Mouse (Mus musculus) cerebellum, postnatal 36 days (tissue): ENCODE results near the gene Zfp672.
"Not testable (repeated sequence)": the region's sequence is repeated elsewhere in the genome, so short reads cannot be mapped to it uniquely, and the experiment has no call there.

Source experiments
- DNase-seq, 2 experiments: peaks; one replicate each; pipeline ENCODE4 v3.0.0; 2021 to 2022; ENCODE audit warnings: mixed read lengths in 2 of 2

Gene Zfp672

DNA sequence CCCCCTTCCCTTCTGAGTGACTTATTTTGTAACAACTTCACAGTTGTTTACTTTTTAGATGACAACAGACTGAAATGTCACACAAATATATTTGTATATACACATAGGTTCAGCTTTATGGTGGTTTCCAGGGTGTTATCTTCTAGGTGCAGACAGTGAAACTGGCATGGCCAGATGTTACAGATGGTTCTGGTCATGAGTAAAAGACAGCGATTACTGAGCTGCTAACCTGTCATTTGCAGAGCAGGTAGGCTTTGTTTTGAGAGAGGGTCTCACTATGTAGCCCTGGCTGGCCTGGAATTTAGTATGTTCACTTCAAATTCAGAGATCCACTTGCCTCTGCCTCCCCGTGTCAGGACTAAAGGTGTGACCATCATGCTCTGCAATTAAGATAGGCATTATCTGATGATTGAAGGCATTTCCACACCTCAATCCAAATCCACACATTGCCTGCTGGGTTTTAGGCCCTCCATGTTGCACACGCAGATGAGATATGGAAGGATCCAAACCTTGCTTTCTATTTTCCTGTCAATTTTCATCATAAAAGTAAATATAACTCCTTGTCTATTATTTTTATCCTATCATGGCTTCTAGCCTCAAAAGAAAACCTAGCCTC, 5.4 kb downstream of the Zfp672 start:
- DNase-seq, result no peak

DNA sequence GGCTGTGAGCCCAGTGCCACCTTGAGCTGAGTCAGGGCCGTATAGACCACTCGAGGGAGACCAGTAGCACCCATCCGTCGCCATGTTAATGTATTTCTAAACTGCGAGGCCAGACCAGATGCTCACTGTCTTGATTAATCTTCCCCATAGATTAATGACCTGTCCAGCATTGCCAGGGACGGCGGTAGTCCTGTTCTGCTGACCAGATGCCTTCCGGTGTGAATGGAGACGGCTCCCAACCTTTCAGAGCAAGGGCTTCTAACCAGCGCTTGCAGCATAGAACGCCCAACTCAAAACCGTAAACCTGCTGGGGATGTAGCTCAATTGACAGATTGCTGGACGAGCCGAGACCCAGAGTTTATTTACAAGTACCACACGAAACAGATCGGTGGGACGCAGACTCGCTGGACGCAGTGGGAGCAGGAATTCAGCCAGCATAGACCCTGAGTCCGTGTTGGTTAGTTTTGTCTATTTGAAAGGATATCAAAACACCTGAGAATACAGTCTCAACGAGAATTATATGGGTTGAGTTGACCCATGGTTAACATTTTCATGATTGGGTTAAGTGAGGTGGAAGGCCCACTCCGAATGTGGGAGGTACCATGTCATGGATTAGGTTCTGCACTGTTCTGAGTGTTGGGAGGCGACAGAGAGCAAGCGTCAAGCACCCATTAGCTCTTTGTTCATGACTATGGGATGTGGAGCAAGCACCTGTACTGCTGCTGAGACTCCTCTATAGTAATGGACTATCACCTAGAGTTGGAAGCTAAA, 6.4 kb downstream of the Zfp672 start:
- DNase-seq, result no peak

- DNase-seq, result peak; percentile 98 to 99
Measured at GRCm38 (mm10) chr11:58322824-58323569, 7.1 kb downstream of the Zfp672 start.

DNA sequence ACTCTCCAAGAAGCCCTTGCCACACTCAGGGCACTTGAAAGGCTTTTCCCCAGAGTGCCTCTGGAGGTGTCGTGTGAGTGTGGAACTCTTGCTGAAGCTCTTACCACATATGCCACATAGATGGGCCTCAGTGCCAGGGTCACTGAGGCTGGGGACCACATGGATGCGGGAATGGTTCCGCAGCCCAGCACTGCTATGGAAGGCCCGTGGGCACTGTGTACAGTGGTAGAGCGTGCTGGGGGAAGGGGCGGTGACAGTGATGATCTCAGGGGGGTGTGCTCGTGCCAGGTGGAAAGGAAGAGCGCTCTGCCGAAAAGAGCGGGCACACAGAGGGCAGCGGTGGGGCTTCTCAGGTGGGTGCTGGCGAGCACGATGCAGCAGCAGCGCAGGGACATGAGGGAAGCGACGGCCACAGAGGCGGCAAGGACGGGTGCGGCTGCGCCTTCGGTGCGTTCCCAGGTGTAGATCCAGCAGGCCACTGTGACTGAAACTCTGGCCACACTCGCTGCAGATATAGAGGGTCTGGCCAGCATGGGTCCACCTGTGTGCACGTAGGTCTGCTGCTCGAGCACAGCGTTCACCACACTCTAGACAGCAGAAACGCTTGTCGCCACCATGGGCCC, 13.3 kb downstream of the Zfp672 start:
- DNase-seq, result no peak

DNA sequence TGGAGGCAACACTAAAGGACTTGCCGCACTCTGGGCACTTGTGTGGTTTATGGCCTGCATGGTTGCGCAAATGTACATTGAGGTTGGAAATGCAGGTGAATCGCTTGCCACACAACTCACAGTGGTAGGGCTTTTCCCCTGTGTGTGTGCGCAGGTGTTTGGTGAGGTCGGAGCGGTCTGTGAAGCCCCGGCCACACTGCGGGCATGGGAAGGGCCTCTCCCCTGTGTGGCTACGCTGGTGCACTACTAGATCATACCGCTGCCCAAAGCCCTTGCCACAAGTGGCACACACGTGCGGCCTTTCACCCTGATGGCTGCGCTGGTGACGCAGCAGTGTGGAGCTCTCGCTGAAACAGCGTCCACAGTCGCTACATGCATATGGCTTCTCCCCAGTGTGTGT, 13.8 kb downstream of the Zfp672 start:
- no peak for DNase-seq

GRCm38 (mm10) chr11:58315536-58316168, 14.5 kb downstream of the Zfp672 start:
- no peak for DNase-seq

DNA sequence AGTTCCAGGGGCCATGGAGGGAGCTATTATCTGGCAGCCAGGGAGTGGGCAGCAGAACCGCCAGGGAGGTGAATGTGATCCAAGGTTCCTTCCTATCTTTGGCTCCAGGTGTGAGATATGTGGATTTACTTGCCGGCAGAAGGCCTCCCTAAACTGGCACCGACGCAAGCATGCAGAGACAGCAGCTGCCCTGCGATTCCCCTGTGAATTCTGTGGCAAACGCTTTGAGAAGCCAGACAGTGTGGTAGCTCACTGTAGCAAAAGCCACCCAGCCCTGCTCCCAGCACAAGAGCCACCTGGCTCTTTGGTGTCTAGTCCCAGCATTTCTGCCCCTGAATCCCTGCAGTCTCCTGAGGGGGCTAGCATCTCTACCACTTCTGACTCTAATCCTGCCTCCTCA, 16.1 kb downstream of the Zfp672 start:
- no peak for DNase-seq

DNA sequence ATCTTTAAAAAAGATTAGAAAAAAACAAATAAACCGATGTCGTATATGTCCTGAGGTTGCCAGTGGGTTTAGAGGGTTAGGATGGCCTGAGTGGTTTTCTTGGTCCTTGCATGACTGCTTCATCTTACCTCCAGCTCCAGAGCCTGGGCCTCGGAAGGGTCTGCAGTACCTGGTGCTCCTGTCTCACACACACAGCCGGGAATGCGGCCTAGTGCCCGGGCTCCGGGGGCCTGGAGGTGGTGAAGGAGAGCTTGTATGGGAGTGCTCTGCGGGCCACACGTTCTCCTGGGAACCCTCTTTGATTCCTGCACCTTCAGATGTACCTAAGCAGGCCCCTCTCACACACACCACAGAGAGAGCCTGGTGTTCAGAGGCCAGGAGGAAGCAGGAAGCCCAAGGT, 21.5 kb downstream of the Zfp672 start:
- no peak for DNase-seq

DNA sequence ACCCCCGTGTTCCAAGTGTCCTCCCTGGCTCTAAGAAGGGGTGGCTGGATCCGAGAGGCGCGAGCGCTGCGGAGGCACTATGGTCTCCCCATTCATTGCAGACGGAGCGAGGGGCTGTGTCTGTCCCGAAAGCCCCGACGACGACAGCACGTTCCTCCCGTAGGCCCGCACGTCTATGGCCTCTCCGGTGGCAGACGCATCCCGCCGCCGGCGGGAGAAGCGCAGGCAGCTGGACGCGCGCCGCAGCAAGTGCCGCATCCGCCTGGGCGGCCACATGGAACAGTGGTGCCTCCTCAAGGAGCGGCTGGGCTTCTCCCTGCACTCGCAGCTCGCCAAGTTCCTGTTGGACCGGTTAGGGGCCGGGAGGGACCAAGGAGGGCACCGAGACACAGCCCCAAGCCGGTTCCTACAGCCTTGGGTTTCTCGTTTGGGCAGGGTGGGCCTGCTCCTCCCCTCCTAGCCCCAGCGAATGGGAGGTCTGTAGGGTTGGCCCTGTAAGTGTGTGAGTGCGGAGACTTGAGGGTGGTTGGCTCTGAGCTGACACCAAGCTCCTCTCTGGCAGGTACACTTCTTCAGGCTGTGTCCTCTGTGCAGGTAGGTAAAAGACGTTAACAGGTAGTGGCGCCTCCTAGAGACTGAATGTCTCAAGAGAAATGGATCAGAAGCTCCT, 22.6 kb downstream of the Zfp672 start:
- peak; percentile 44 to 52 for DNase-seq

GRCm38 (mm10) chr11:58306860-58307308, 23.3 kb downstream of the Zfp672 start, which contains the start of gene Zfp692:
Gene Zfp692 (plus strand): TSS chr11:58307069.
- DNase-seq, result peak; percentile 95 to 98

GRCm38 (mm10) chr11:58305299-58305698, 24.8 kb downstream of the Zfp672 start:
- not testable (repeated sequence) for DNase-seq

DNA sequence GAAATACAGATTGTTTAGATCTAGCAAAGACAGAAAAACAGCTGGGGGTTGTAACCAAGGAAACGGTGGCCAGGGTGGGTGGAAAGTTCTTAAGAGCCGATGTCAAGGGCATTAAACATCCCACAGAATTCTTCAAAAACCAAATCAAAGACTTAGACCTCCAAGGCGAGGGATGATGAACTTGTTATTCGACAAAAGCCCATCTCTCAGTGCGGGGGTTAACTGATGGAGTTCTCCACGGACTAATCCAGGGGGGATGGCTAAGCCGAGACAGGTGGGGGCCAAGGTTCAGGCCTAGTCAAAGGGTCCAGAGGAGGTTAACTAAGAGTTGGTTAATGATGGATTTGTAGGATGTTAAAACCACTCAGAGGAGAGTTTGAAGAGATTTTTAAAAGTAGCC, 26.5 kb downstream of the Zfp672 start:
- DNase-seq, result no peak

- DNase-seq, result no peak
Measured at GRCm38 (mm10) chr11:58302774-58303445, 27.2 kb downstream of the Zfp672 start.

DNA sequence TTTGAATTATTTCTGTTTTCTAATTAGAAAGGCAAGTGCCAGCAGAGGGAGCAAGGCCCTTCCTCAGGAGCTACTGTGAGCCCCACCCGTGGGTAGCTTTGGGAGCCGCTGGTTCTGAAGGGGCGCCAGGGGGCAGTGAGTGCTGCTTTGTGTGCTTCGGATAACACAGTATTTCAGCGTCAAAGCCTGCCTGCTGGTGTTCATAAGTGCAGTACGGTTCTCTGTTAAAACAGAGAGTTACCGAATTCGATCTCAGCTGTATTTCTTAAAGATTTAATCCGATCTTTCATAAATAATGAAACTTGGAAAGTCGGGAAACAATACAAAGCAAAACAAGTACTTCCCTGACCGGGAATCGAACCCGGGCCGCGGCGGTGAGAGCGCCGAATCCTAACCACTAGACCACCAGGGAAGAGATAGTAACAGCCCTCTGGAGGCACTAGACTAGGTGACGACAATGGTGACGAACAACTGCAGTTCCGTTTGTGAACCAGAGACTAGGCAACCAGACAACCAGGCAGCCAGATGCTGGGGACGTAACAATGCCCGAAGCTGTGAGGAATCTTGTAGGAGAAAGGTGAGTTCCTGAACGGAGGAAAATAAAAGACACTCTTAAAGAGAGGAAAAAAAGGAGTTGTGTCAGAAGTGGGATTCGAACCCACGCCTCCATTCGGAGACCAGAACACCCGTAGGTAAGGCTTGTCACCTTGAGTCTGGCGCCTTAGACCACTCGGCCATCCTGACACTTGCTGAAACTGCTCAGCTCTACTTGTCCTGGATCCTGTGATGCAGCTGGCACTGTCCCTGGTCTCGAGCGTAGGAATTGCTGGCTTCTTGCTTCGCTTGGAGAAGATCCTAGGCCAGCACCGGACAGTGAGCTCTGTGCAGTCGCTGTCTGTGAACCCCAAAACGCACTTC, 28.0 kb downstream of the Zfp672 start:
- peak; percentile 96 to 100 for DNase-seq

DNA sequence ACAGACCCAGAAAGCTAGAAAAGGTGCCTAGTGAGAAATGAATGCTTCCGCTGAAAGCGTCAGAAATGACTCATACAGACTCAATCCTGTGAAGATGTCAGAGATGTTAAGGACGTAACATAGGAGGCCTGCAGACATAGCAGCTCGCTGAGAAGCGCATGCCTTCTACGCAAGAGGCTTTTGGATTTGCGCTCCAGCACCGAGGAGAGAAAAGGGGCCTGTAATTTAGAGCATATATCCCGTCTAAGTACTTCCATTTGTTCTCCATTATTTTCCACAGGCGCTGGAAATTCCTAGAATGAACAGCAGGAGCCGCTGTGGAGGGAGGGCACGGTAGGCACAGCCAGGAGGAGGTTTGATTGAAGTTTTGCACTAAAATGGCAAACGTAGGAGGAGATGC, 29.1 kb downstream of the Zfp672 start:
- peak; percentile 67 to 74 for DNase-seq

DNA sequence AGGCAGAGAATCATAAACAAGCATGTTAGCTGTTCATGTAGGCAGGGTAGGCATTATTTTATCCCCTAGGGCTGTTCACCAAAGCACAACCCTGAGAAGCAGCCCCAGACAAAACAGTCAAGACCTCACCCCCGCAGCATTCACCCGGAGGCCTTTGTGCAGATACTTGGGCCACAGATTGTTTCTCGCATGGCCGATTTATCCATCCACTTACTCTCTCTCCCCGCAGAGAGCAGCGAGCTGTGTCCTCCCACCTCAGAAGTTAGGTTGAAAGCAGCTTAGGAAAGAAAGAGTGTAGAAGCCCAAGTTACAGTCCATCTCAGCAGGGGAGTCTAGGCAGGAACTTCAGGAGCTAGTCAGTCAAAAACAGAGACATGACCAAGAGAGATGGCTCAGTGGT, 32.7 kb downstream of the Zfp672 start:
- no peak for DNase-seq

DNA sequence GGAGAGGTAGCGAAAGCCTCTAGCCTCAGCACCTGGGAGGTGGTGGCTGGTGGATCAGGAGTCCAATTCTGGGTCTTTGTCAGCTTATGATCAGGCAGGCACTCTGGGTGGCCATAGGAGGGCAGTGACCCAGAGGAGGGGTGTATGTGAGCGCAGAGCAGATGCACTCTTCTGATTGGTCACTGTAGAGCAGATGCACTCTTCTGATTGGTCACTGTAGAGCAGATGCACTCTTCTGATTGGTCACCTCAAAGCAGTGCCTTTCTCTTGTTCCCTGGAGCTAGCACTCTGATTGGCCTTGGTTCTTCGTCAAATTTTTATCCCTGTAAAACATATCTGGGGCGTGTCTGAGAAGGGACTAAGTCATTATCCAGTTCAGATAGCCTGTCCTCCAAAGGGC, 37.3 kb downstream of the Zfp672 start:
- DNase-seq, result no peak

DNA sequence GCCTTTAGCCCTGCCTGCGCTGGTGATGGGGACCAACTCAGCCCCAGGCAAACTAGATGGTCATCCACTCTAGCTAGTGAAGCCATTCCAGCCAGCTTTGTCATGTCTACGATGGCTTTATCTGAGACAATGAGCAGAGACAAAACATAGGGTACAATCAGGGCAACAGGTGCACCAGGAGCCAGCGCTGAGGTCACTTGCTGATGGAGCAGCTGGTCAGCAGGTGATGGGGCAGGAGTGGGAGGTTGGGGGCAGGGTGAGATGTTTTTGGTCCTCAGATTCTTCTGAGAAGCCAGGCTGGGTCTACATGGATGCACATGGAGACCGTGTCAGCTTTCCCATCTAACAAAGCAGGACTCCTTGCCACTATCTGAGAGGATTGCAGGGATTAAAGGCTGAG, 39.3 kb downstream of the Zfp672 start:
- no peak for DNase-seq

GRCm38 (mm10) chr11:58289992-58290682, 40.0 kb downstream of the Zfp672 start:
- DNase-seq, result no peak

- no peak for DNase-seq
Measured at GRCm38 (mm10) chr11:58282518-58282917, 47.6 kb downstream of the Zfp672 start.
